Mouse (Mus musculus): Measurements from ENCODE around the gene Abcc2. TPM values are rescaled to one million over a fixed set of nuclear protein-coding genes. Genes with fewer than 3 reads are reported as not detected.

The Abcc2 gene
- total RNA-seq, 1 experiment from 2014 or later, result 0.76 TPM

DNA sequence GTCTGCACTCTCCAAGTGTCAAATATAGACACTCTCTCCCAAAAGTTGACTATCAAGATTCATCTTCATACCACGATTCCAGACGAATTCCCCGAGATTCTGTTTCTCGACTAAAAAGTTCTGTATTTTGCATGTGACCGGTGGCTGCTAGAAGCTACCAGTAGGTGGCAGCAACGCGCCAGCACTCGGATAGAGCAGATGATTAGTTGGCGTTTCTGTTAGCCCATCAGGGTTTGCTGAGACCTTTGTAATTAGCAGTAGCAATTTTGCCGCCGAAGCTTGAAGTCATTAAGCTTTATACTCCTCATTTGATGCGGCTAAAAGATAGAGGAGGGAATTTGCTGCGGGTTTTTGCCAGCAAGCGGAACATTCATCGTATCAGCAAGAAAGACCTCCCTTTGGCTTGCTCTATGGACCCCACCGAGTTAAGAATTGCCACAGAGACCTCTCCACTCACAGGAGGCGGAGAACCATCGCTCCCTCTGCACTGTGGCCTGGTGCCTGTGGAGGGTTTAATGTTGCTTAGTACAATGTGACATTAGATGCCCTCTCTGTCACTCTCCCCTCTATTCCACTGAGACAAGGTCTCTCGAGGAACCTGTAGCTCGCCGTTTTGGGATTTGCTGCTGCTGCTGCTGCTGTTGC lies 50.6 kb downstream of the Abcc2 start:
- ATAC-seq (replicated peaks; ENCODE audit: insufficient number of reproducible peaks, low FRiP score, low TSS enrichment, poor library complexity, severe bottlenecking), result peak; percentile 82

- no peak for ATAC-seq (replicated peaks; ENCODE audit: insufficient number of reproducible peaks, low FRiP score, low TSS enrichment, poor library complexity, severe bottlenecking)
These were observed 61.2 kb downstream of the Abcc2 start for GRCm38 (mm10) chr19:43843184-43843583.

DNA sequence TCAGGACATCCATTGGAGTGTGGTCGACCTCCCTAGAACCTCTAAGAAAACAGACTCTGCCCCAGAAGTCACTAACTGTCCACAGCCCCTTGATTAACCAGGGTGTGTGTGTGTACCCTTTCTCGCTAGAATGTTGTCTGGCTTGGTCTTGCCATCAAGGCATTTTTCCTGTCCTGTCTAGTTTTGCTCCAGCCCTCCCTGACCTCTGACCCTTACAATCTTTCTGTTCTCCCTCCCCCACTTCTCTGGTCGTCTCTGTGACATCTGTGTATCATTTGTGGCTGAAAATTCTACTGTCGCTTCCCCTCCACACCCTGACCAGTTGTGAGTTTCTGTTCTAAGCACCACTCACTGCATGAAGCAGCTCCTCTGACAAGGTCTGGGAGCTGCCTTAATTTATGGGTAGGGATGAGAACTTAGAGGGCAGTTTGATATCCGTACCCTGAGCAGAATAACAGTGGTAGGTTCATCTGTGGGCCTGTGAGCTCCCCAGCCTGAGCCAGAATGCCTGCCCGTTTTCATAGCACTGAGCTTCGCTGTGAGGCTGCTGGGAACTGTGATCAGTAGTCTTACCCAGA lies 63.4 kb downstream of the Abcc2 start:
- no peak for ATAC-seq (replicated peaks; ENCODE audit: insufficient number of reproducible peaks, low FRiP score, low TSS enrichment, poor library complexity, severe bottlenecking)

DNA sequence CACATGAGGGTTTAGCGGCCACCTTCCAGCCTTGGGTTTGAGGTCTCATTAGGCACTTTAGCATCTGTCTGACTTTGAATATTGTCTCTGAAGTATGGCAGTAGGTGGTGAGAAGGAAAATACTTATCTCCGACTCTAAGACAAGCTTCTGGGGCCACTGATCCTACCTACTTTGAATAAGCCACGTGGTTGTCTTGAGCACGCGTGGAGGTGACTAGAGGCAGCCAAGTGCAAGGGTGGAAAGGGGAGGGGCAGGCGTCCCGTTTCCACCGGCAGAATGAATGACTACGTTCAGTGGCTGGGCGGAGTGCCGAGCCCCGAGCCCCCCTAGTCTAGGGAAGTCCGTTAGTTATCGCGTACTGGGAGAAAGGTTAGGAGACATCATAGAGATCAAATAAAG lies 65.1 kb downstream of the Abcc2 start:
- ATAC-seq (replicated peaks; ENCODE audit: insufficient number of reproducible peaks, low FRiP score, low TSS enrichment, poor library complexity, severe bottlenecking), result no peak

GRCm38 (mm10) chr19:43847966-43848365 lies 66.0 kb downstream of the Abcc2 start:
- ATAC-seq (replicated peaks; ENCODE audit: insufficient number of reproducible peaks, low FRiP score, low TSS enrichment, poor library complexity, severe bottlenecking), result no peak

GRCm38 (mm10) chr19:43850026-43850425 lies 68.0 kb downstream of the Abcc2 start:
- ATAC-seq (replicated peaks; ENCODE audit: insufficient number of reproducible peaks, low FRiP score, low TSS enrichment, poor library complexity, severe bottlenecking), result no peak

DNA sequence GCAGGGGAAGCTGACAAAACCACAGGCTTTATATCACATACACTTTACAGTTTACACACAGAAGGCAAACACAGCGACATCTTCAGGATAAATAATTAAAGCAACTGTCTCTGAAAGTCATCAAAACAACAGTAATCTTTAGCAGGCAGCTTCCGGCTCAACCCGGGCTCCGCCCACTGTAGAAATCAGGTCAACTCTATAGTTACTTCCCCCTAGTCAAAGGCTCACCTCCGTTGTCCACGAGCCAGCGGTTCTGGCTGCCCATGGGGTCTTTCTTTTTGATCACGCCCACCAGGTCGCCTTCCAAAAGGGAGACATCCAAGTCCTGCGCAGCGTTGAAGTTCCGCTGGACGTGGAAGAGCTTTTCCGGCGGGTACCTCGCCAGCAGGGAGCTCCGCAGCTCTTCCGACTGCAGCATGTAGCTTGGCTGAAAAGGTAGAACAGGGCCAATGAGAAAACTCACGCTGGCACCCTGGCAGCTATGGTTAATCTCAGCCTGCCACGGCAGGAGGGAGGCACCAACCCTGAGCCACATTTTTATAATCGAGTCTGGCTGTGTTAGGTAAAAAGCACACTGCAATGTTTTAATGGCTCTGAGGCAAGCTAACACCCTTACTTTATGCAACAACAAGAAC lies 70.1 kb downstream of the Abcc2 start:
- ATAC-seq (replicated peaks; ENCODE audit: insufficient number of reproducible peaks, low FRiP score, low TSS enrichment, poor library complexity, severe bottlenecking), result no peak

GRCm38 (mm10) chr19:43852837-43853545 lies 71.0 kb downstream of the Abcc2 start:
- ATAC-seq (replicated peaks; ENCODE audit: insufficient number of reproducible peaks, low FRiP score, low TSS enrichment, poor library complexity, severe bottlenecking), result no peak

- ATAC-seq (replicated peaks; ENCODE audit: insufficient number of reproducible peaks, low FRiP score, low TSS enrichment, poor library complexity, severe bottlenecking), result no peak
These were observed 75.4 kb downstream of the Abcc2 start for GRCm38 (mm10) chr19:43857347-43857746.

DNA sequence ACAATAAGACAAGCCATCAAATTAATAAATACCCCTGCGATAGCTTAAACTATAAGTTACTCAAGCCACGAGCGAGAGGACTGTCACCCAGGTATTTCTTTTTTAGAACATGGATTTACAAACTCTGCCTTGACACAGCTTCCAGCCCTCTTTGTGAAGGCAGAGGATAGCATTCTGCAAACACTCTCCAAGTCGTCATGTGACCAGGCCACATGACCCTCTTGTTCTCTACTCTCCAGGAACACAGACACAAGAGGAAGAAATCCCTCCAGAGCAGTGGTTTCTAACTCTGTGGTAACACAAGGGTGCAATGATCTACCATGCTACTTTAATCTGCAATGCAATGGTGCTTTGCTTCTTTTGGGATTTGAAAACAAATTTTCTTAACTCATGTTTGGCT lies 88.4 kb downstream of the Abcc2 start:
- no peak for ATAC-seq (replicated peaks; ENCODE audit: insufficient number of reproducible peaks, low FRiP score, low TSS enrichment, poor library complexity, severe bottlenecking)

GRCm38 (mm10) chr19:43874351-43874750 lies 92.4 kb downstream of the Abcc2 start:
- ATAC-seq (replicated peaks; ENCODE audit: insufficient number of reproducible peaks, low FRiP score, low TSS enrichment, poor library complexity, severe bottlenecking), result no peak

- ATAC-seq (replicated peaks; ENCODE audit: insufficient number of reproducible peaks, low FRiP score, low TSS enrichment, poor library complexity, severe bottlenecking), result no peak
These were observed 94.0 kb downstream of the Abcc2 start for GRCm38 (mm10) chr19:43875996-43876395.

GRCm38 (mm10) chr19:43877364-43877763 lies 95.4 kb downstream of the Abcc2 start:
- no peak for ATAC-seq (replicated peaks; ENCODE audit: insufficient number of reproducible peaks, low FRiP score, low TSS enrichment, poor library complexity, severe bottlenecking)

- no peak for ATAC-seq (replicated peaks; ENCODE audit: insufficient number of reproducible peaks, low FRiP score, low TSS enrichment, poor library complexity, severe bottlenecking)
These were observed 96.4 kb downstream of the Abcc2 start for GRCm38 (mm10) chr19:43878111-43879092.

- ATAC-seq (replicated peaks; ENCODE audit: insufficient number of reproducible peaks, low FRiP score, low TSS enrichment, poor library complexity, severe bottlenecking), result no peak
These were observed 97.6 kb downstream of the Abcc2 start for GRCm38 (mm10) chr19:43879401-43880212.

- no peak for ATAC-seq (replicated peaks; ENCODE audit: insufficient number of reproducible peaks, low FRiP score, low TSS enrichment, poor library complexity, severe bottlenecking)
These were observed 98.4 kb downstream of the Abcc2 start for GRCm38 (mm10) chr19:43880420-43880819.

DNA sequence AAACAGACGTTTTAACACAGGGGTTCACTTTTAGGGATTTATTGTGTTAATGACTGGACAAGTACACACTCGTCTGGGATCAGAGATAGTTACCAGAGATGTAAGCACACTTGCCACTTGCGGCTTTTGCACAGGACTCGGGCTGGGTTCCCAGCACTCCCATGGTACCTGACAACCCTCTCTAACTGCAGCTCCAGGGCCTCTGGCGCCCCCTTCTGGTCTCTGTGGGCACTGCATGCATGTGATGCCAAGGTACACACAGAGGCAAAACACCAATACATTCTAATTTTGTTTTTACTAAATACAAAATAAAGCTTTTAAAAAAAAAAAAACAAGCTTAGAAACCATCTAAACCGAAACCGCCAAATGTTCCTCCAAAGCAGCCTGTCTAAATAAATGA lies 99.6 kb downstream of the Abcc2 start:
- ATAC-seq (replicated peaks; ENCODE audit: insufficient number of reproducible peaks, low FRiP score, low TSS enrichment, poor library complexity, severe bottlenecking), result no peak
